Mouse (Mus musculus): ENCODE results near the gene Pax9. TPM values are rescaled to one million over a fixed set of nuclear protein-coding genes. Genes with fewer than 3 reads are reported as not detected.

Pax9 gene
- under 1 TPM; 0.12 to 0.24 TPM for total RNA-seq (2021)

GRCm38 (mm10) chr12:56691427-56692079, at the start of gene Pax9:
TSS of gene Pax9 (plus strand) at chr12:56691767.
- DNase-seq, result no peak
- intact Hi-C loops (cut with DNase I), result loop anchor here (5.0 kb wide), 1 partner anchor 856 kb away; the partner anchor contains the start of gene Foxa1

- intact Hi-C loops (cut with DNase I), result no loop called here
- no peak for DNase-seq
Measured at GRCm38 (mm10) chr12:56669451-56670122, 22.0 kb upstream of the Pax9 start.

- DNase-seq, result no peak
- intact Hi-C loops (cut with DNase I), result no loop called here
Measured at GRCm38 (mm10) chr12:56670795-56671194, 20.8 kb upstream of the Pax9 start.

- intact Hi-C loops (cut with DNase I), result no loop called here
Measured at GRCm38 (mm10) chr12:56674726-56675125, 16.8 kb upstream of the Pax9 start.

GRCm38 (mm10) chr12:56677620-56678019, 13.9 kb upstream of the Pax9 start:
- intact Hi-C loops (cut with DNase I), result no loop called here
- DNase-seq, result no peak

More at GRCm38 (mm10) chr12:56674726-56675125, 16.8 kb upstream of the Pax9 start:
- no peak for DNase-seq

GRCm38 (mm10) chr12:56681096-56681811, 10.3 kb upstream of the Pax9 start:
- no peak for DNase-seq
- intact Hi-C loops (cut with DNase I), result loop anchor here (5.0 kb wide), 1 partner anchor 501 kb away; no protein-coding TSS in a partner anchor

GRCm38 (mm10) chr12:56687640-56688481, 3.7 kb upstream of the Pax9 start:
- DNase-seq, result no peak

GRCm38 (mm10) chr12:56688482-56688840, 3.1 kb upstream of the Pax9 start:
- intact Hi-C loops (cut with DNase I), result no loop called here
- no peak for DNase-seq

More at GRCm38 (mm10) chr12:56687640-56688481, 3.7 kb upstream of the Pax9 start:
- intact Hi-C loops (cut with DNase I), result no loop called here

GRCm38 (mm10) chr12:56688920-56689319, 2.6 kb upstream of the Pax9 start:
- DNase-seq, result no peak
- intact Hi-C loops (cut with DNase I), result no loop called here

- no peak for DNase-seq
- intact Hi-C loops (cut with DNase I), result no loop called here
Measured at GRCm38 (mm10) chr12:56689331-56689730, 2.2 kb upstream of the Pax9 start.

GRCm38 (mm10) chr12:56689736-56690135, 1.8 kb upstream of the Pax9 start:
- intact Hi-C loops (cut with DNase I), result loop anchor here (5.0 kb wide), 1 partner anchor 858 kb away; the partner anchor contains the start of gene Foxa1
- DNase-seq, result no peak

- no peak for DNase-seq
- intact Hi-C loops (cut with DNase I), result loop anchor here (5.0 kb wide), 1 partner anchor 857 kb away; the partner anchor contains the start of gene Foxa1
Measured at GRCm38 (mm10) chr12:56690366-56690765, 1.2 kb upstream of the Pax9 start.

GRCm38 (mm10) chr12:56691001-56691400, 566 bp upstream of the Pax9 start:
- no peak for DNase-seq
- intact Hi-C loops (cut with DNase I), result loop anchor here (5.0 kb wide), 1 partner anchor 856 kb away; the partner anchor contains the start of gene Foxa1

- intact Hi-C loops (cut with DNase I), result loop anchor here (5.0 kb wide), 1 partner anchor 855 kb away; the partner anchor contains the start of gene Foxa1
- no peak for DNase-seq
Measured at GRCm38 (mm10) chr12:56692536-56692935, 969 bp downstream of the Pax9 start.

GRCm38 (mm10) chr12:56693411-56694098, 2.0 kb downstream of the Pax9 start:
- intact Hi-C loops (cut with DNase I), result loop anchor here (5.0 kb wide), 1 partner anchor 854 kb away; the partner anchor contains the start of gene Foxa1

GRCm38 (mm10) chr12:56694361-56694760, 2.8 kb downstream of the Pax9 start:
- intact Hi-C loops (cut with DNase I), result loop anchor here (5.0 kb wide), 1 partner anchor 853 kb away; the partner anchor contains the start of gene Foxa1

More at GRCm38 (mm10) chr12:56693411-56694098, 2.0 kb downstream of the Pax9 start:
- DNase-seq, result no peak

GRCm38 (mm10) chr12:56694936-56695335, 3.4 kb downstream of the Pax9 start:
- no peak for DNase-seq
- intact Hi-C loops (cut with DNase I), result loop anchor here (5.0 kb wide), 2 partner anchors 842 to 852 kb away; partner anchors contain the start of gene Foxa1

More at GRCm38 (mm10) chr12:56694361-56694760, 2.8 kb downstream of the Pax9 start:
- no peak for DNase-seq

GRCm38 (mm10) chr12:56695358-56696173, 4.0 kb downstream of the Pax9 start:
- intact Hi-C loops (cut with DNase I), result loop anchor here (5.0 kb wide), 1 partner anchor 842 kb away; no protein-coding TSS in a partner anchor

More at GRCm38 (mm10) chr12:56695358-56696173, 4.0 kb downstream of the Pax9 start:
- peak; percentile 81 to 83 for DNase-seq

All from heart, postnatal 10 days (tissue).